Comparison of ENCODE assay signal across 8 mouse cellular contexts in the genomic region with DNA sequence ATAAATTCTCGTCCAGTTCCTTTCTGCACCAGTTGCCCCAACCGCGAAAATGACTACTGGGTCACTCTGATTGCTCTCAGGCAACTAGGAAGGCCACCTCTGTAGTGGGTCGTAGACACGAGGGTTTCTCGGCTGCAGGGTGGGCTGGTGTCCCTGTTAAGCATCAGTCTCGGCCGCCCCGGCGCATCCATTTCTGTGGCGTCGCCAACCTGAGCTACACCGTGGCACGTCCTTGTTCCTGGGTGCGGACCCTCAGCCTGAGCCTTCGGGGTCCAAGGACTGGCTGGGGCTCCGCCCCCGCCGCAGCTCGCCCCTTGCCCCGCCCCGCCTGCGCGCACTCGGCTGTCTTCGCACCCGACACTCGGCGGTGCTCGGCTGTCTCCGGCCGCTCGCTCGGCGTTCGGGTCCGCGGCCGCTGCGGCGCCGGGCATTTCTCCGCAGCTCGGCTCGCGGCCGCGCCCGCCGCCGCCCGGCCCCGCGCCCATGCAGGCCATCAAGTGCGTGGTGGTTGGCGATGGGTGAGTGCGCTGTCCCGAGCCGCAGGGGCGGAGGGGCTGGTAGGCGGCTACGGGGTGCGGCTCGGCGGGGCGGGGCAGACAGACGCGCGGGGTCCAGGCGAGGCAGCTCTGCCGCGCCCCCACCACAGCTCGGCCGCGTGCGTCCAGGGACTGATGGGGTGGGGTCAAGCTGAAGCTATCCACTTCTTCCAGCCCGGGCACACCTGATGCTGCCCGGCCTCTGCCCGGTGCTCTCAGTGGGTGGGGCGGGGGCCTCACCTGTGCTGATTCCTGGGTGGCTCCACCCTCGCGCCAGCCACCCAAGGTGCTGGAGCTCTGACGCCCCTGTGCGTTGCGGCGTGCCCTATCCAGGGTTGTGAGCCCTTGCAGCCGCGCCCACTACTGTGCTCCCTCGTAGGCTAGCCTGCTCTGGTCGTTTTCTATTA. TPM values are rescaled to one million over a fixed set of nuclear protein-coding genes. Genes with fewer than 3 reads are reported as not detected.
DNase-seq lines count a peak whose midpoint lies in the region; ATAC-seq lines count a peak whose summit lies in the region.

Rac3 (plus strand) TSS at position 347 of the 943 bp plus-strand sequence.

- peak; percentile 65 for DNase-seq in CD4-positive, CD25-positive, alpha-beta regulatory T cell, adult 2 months (ENCODE audit: low read depth, low spot score)
- DNase-seq in embryo, embryonic 11 days, result peak; percentile 92
- peak; percentile 68 to 77 for DNase-seq in kidney, postnatal 25 days
- DNase-seq in neural tube, embryonic 11.5 days (ENCODE audit: low spot score), result peak; percentile 87
- DNase-seq in yolk sac, embryonic 10.5 days (ENCODE audit: low spot score), result peak; percentile 76

- H3K9me3 ChIP-seq in heart, embryonic 16.5 days (replicated peaks; ENCODE audit: control insufficient read depth, low read length), result no peaks in the 10 kb centered on the region
- H3K9me3 ChIP-seq in liver, embryonic 16.5 days (replicated peaks; ENCODE audit: control insufficient read depth, low read length), result no peaks in the 10 kb centered on the region
- no peaks in the 10 kb centered on the region for H3K9me3 ChIP-seq in neural tube, embryonic 11.5 days (ENCODE audit: control insufficient read depth, low read length)

- peak; percentile 26 for ATAC-seq in activated CD4-positive, CD25-positive, alpha-beta regulatory T cell, adult 4 months
- peak; percentile 70 for ATAC-seq in heart, embryonic 16.5 days (replicated peaks; ENCODE audit: extremely low read depth, insufficient read depth, low FRiP score)
- peak; percentile 28; the same call in 1 of the 2 replicates for ATAC-seq in liver, embryonic 16.5 days (ENCODE audit: low read depth)
- peak; percentile 84 for ATAC-seq in neural tube, embryonic 11.5 days (ENCODE audit: insufficient read depth, low FRiP score, low TSS enrichment)

- H3K4me1 ChIP-seq in heart, embryonic 16.5 days (ENCODE audit: control insufficient read depth, insufficient read depth, low read length), result peaks cover 13% of the 10 kb centered on the region
- H3K4me1 ChIP-seq in liver, embryonic 16.5 days (ENCODE audit: control insufficient read depth, low read depth, low read length), result peaks cover 17% of the 10 kb centered on the region
- peaks cover 14% of the 10 kb centered on the region for H3K4me1 ChIP-seq in neural tube, embryonic 11.5 days (ENCODE audit: control insufficient read depth, insufficient read depth, low read length)

- peak within 1 kb of the TSS; percentile 97 for H3K4me2 ChIP-seq in heart, embryonic 16.5 days (ENCODE audit: low read depth, low read length)
- H3K4me2 ChIP-seq in liver, embryonic 16.5 days (ENCODE audit: low read depth, low read length), result peak within 1 kb of the TSS; percentile 81
- peak within 1 kb of the TSS; percentile 99 for H3K4me2 ChIP-seq in neural tube, embryonic 11.5 days (ENCODE audit: low read depth)

- 1% methylated on average over 86 of the region's 90 CpGs for WGBS in heart, embryonic 16.5 days
- WGBS in liver, embryonic 16.5 days (ENCODE audit: insufficient replicate concordance), result under 1% methylated on average over 89 of the region's 90 CpGs
- under 1% methylated on average over 79 of the region's 90 CpGs for WGBS in neural tube, embryonic 11.5 days

- H3K36me3 ChIP-seq in heart, embryonic 16.5 days (ENCODE audit: control insufficient read depth, insufficient read depth), result peaks cover 9% of the 10 kb centered on the region; the same call in 1 of the 2 replicates
- no peaks in the 10 kb centered on the region for H3K36me3 ChIP-seq in liver, embryonic 16.5 days (ENCODE audit: control insufficient read depth, insufficient read depth)
- H3K36me3 ChIP-seq in neural tube, embryonic 11.5 days (ENCODE audit: control insufficient read depth, insufficient read depth, low read length), result peaks cover 6% of the 10 kb centered on the region

- H3K4me3 ChIP-seq in heart, embryonic 16.5 days (ENCODE audit: low read length), result peak within 1 kb of the TSS; percentile 63
- H3K4me3 ChIP-seq in liver, embryonic 16.5 days (ENCODE audit: low read depth, low read length), result peak within 1 kb of the TSS; percentile 51
- H3K4me3 ChIP-seq in neural tube, embryonic 11.5 days (ENCODE audit: low read depth, low read length), result peak within 1 kb of the TSS; percentile 60

- H3K9ac ChIP-seq in heart, embryonic 16.5 days (ENCODE audit: low read length), result peak within 1 kb of the TSS; percentile 53
- peak within 1 kb of the TSS; percentile 32; the same call in 1 of the 2 replicates for H3K9ac ChIP-seq in liver, embryonic 16.5 days (ENCODE audit: low read depth, low read length)
- H3K9ac ChIP-seq in neural tube, embryonic 11.5 days (ENCODE audit: low read length), result peak within 1 kb of the TSS; percentile 82

- H3K27ac ChIP-seq in heart, embryonic 16.5 days (ENCODE audit: low read length), result no peak within 1 kb of the TSS
- H3K27ac ChIP-seq in liver, embryonic 16.5 days (ENCODE audit: low read length), result no peak within 1 kb of the TSS
- H3K27ac ChIP-seq in neural tube, embryonic 11.5 days (ENCODE audit: low read depth, low read length), result 0 out of 2 replicates have a peak within 1 kb of the TSS, but pooled peaks have one; percentile 34

- H3K27me3 ChIP-seq in heart, embryonic 16.5 days (ENCODE audit: control insufficient read depth, insufficient read depth, low read length), result peaks cover 30% of the 10 kb centered on the region
- peaks cover 24% of the 10 kb centered on the region for H3K27me3 ChIP-seq in liver, embryonic 16.5 days (ENCODE audit: control insufficient read depth, insufficient read depth, low read depth, low read length)
- peaks cover 13% of the 10 kb centered on the region for H3K27me3 ChIP-seq in neural tube, embryonic 11.5 days (ENCODE audit: control insufficient read depth, insufficient read depth, low read length)

RNA-seq across cellular contexts. Expression of gene Rac3, which starts in this region (rescaled TPM):
- not detected for polyA plus RNA-seq in activated CD4-positive, CD25-positive, alpha-beta regulatory T cell, adult 4 months (2017; shearing (Covaris generic))
- polyA plus RNA-seq in heart, embryonic 16.5 days (2015; fragmentation: Nextera tagmentation; extraction: Ambion mirVana), result 8.7 and 10.6 TPM in 2 replicates
- polyA plus RNA-seq in liver, embryonic 16.5 days (2015; fragmentation: Nextera tagmentation; extraction: Ambion mirVana), result 0.77 and 0.80 TPM in 2 replicates
- polyA plus RNA-seq in neural tube, embryonic 11.5 days (2014; fragmentation: Nextera tagmentation; extraction: Ambion mirVana), result 12.1 and 13.9 TPM in 2 replicates

Comparison
In these comparisons a context has a peak if more than half of its experiments do, and no peak if none do; other contexts are left out.
1. Peak in ATAC-seq in activated CD4-positive, CD25-positive, alpha-beta regulatory T cell, adult 4 months; RNA of the gene not detected or under 1 TPM.
2. Peak in ATAC-seq, H3K4me3 ChIP-seq, H3K9ac ChIP-seq and H3K4me2 ChIP-seq in liver, embryonic 16.5 days; RNA of the gene not detected or under 1 TPM.
3. ATAC-seq: peak in every context shown above with its lines; median percentile 84 in neural tube, embryonic 11.5 days; 70 in heart, embryonic 16.5 days; 28 in liver, embryonic 16.5 days; 26 in activated CD4-positive, CD25-positive, alpha-beta regulatory T cell, adult 4 months.
4. H3K9ac ChIP-seq: peak in every context shown above with its lines; median percentile 82 in neural tube, embryonic 11.5 days; 53 in heart, embryonic 16.5 days; 32 in liver, embryonic 16.5 days.